Mouse (Mus musculus) myocyte (in vitro differentiated cells): ENCODE measurements around the gene Birc6. TPM values are rescaled to one million over a fixed set of nuclear protein-coding genes. Genes with fewer than 3 reads are reported as not detected.
A peak's percentile ranks its signal among the peaks of the same experiment; 100 is the strongest.

Experiments used
- H3K27me3 ChIP-seq: one replicate; pipeline ENCODE4 v1.6.1; 2011; ENCODE audit not compliant: control insufficient read depth, insufficient read depth, insufficient read length
- H3K36me3 ChIP-seq: one replicate; pipeline ENCODE4 v1.6.1; 2011; ENCODE audit not compliant: control insufficient read depth, insufficient read depth
- H3K4me2 ChIP-seq: one replicate; pipeline ENCODE4 v1.6.1; 2011; ENCODE audit warnings: low read depth, control low read depth
- H3K4me3 ChIP-seq: one replicate; pipeline ENCODE4 v1.5.1; 2011; ENCODE audit warnings: mild to moderate bottlenecking, control low read depth, moderate library complexity
- H3K79me2 ChIP-seq: one replicate; pipeline ENCODE4 v1.6.1; 2011; ENCODE audit not compliant: control insufficient read depth, insufficient read depth
- H3ac ChIP-seq: one replicate; pipeline ENCODE4 v1.6.1; 2011; ENCODE audit not compliant: control insufficient read depth, insufficient read length
- CEBPB ChIP-seq: IDR thresholded peaks from 2 replicates; pipeline ENCODE4 v1.6.1; 2011; ENCODE audit warnings: mild to moderate bottlenecking, moderate library complexity; ENCODE audit not compliant: poor library complexity, insufficient read depth, severe bottlenecking
- E2F4 ChIP-seq: IDR thresholded peaks from one replicate; pipeline ENCODE4 v1.6.1; 2011; ENCODE audit warnings: mild to moderate bottlenecking, control low read depth, moderate library complexity; ENCODE audit not compliant: insufficient read depth
- MAX ChIP-seq: IDR thresholded peaks from one replicate; pipeline ENCODE4 v1.6.1; 2011; ENCODE audit warnings: low read depth, mild to moderate bottlenecking, control low read depth
- MYOD1 ChIP-seq, 3 experiments: IDR thresholded peaks; one replicate each; pipeline ENCODE4 v1.6.1; 2011; ENCODE audit warnings: control low read depth in 2 of 3, low read depth in 2 of 3, mild to moderate bottlenecking in 2 of 3, moderate library complexity in 1 of 3; ENCODE audit not compliant: insufficient read length in 2 of 3, control insufficient read depth in 1 of 3
- MYOG ChIP-seq, 3 experiments: IDR thresholded peaks; one replicate each; pipeline ENCODE4 v1.6.1; 2011; ENCODE audit warnings: control low read depth in 2 of 3, low read depth in 2 of 3, mild to moderate bottlenecking in 2 of 3; ENCODE audit not compliant: insufficient read length in 2 of 3, control insufficient read depth in 1 of 3, insufficient read depth in 1 of 3
- POLR2A ChIP-seq: IDR thresholded peaks from one replicate; pipeline ENCODE4 v1.6.1; 2011; ENCODE audit warnings: low read depth, mild to moderate bottlenecking, control low read depth, moderate library complexity; ENCODE audit not compliant: insufficient read length
- POLR2AphosphoS2 ChIP-seq: IDR thresholded peaks from one replicate; pipeline ENCODE4 v1.6.1; 2011; ENCODE audit warnings: low read depth, control low read depth; ENCODE audit not compliant: insufficient read length
- REST ChIP-seq: IDR thresholded peaks from one replicate; pipeline ENCODE4 v1.6.1; 2011; ENCODE audit warnings: mild to moderate bottlenecking, control low read depth, moderate library complexity; ENCODE audit not compliant: insufficient read depth, insufficient read length
- SRF ChIP-seq: IDR thresholded peaks from one replicate; pipeline ENCODE4 v1.6.1; 2011; ENCODE audit warnings: low read depth; ENCODE audit not compliant: control insufficient read depth, insufficient read length
- TCF12 ChIP-seq: IDR thresholded peaks from one replicate; pipeline ENCODE4 v1.6.1; 2011; ENCODE audit warnings: mild to moderate bottlenecking, control low read depth; ENCODE audit not compliant: poor library complexity, insufficient read depth, severe bottlenecking
- TCF3 ChIP-seq: IDR thresholded peaks from one replicate; pipeline ENCODE4 v1.6.1; 2011; ENCODE audit warnings: low read depth, control low read depth; ENCODE audit not compliant: insufficient read length
- USF1 ChIP-seq: IDR thresholded peaks from one replicate; pipeline ENCODE4 v1.6.1; 2011; ENCODE audit warnings: low read depth, mild to moderate bottlenecking, control low read depth, moderate library complexity
- polyA plus RNA-seq: library from polyadenylated mRNA; unstranded; fragments of >200 nt; fragmentation: generic; extraction: Trizol; gene quantifications from one replicate; pipeline ENCODE4 v1.2.1, GENCODE M21; 2012; ENCODE audit warnings: missing spikeins

Gene Birc6
- polyA plus RNA-seq: 20.1 TPM

DNA sequence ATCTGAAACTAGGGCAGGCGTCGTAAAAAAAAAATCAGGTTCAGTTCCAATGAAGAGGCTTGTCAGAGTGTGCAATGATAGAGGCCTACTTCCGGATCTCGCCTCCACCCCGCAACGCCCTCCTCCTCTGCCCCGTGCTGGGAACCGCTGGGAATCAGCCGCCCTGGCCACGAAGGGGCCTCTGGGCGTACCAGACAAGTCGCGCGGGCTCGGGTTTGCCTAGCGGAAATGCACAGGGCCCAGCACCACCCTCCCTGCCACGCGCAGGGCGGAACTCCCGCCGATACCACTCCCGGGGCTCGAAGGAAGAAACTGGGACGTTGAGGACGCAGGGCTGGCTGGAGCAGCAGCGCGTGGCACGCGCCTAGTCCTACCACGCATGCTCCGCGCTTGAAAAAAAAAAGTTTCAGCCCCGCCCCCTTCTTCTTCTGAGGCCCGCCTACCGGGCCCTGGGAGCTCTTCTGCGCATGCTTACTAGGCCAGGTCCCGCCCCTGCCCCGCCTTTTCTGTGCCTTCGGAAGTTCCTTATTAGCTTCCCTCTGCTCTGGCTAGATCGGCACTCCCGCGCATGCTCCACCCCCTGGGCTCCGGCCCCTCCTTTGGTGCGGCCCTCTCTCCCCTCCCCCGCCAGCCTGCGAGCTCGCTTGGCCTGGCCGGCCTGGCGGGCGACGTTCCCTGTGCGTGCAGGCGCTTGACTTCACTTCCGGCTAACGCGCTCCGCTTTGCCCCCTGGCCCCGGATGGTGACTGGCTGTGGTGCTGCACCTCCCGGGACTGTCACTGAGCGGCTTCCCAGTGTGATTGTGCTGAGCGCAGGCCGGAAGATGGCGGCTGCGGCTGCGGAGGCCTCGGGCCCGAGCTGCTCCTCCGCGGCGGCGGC is at the start of gene Birc6:
Gene Birc6, plus strand, starts transcription at position 567 of the 879 bp plus-strand sequence.
- H3K4me2 ChIP-seq: peak within 1 kb of the TSS; percentile 99
- no peaks in the 10 kb centered on the region for H3K36me3 ChIP-seq
- TF ChIP-seq POLR2AphosphoS2: peak; percentile 97
- TF ChIP-seq POLR2A: peak; percentile 91
- no peak for TF ChIP-seq TCF12
- TF ChIP-seq SRF: peak; percentile 93
- peak; percentile 77 for TF ChIP-seq MAX
- peak in 1 of 3 experiments; percentile 34 for TF ChIP-seq MYOD1 (IDR thresholded peaks at IDR 0.05; ENCODE audit: control insufficient read depth in 1 of 3, insufficient read length in 2 of 3, low read depth in 2 of 3)
- TF ChIP-seq E2F4: no peak
- TF ChIP-seq USF1: no peak
- peak in 2 of 3 experiments; percentile 48 to 69 for TF ChIP-seq MYOG (IDR thresholded peaks at IDR 0.05; ENCODE audit: control insufficient read depth in 1 of 3, insufficient read depth in 1 of 3, insufficient read length in 2 of 3, low read depth in 2 of 3)
- TF ChIP-seq REST: no peak
- TF ChIP-seq TCF3: no peak
- TF ChIP-seq CEBPB: 0 out of 2 replicates have a peak, but pooled peaks have one; percentile 2

DNA sequence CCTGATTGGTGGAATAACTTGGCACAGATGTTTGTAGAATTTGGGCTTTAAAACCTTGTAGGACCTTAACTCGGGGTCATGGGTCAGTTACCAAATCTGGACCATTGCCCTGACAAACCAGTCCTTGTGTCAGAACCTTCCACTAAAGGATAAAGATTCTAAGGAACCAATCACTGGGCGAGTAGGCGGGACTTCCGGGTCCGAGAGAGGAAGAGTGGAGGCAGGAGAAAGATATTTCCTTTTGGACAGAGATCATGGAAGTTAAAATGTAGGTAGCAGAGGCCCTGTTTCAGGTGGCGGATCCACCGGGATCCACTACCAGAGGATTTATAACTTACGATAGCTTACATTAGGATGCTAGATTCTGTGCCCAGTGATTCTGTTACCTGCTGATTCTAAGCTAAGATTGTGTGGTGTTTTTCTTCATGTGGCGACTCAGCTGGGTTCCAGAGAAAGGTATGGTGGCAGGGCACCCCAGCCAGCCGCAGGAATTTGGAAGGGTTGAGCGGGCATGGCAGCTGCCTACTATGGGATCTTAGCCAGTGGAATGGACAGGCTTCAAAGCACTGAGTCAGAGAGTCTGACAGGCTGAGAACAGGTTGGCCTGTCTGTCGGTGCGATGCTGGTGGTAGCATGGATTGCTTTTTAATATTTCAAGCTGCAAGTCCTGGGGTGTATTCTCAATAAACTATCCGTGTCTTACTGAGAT is 47.6 kb upstream of the Birc6 start:
- no peak for TF ChIP-seq MAX
- peak; percentile 16 to 76 (median 70) for TF ChIP-seq MYOD1 (IDR thresholded peaks at IDR 0.05; ENCODE audit: control insufficient read depth in 1 of 3, insufficient read length in 2 of 3, low read depth in 2 of 3)
- no peak for TF ChIP-seq E2F4
- TF ChIP-seq TCF3: no peak
- TF ChIP-seq POLR2A: no peak
- TF ChIP-seq CEBPB: no peak
- TF ChIP-seq SRF: no peak
- TF ChIP-seq TCF12: no peak
- no peak for TF ChIP-seq REST
- TF ChIP-seq MYOG (IDR thresholded peaks at IDR 0.05; ENCODE audit: control insufficient read depth in 1 of 3, insufficient read depth in 1 of 3, insufficient read length in 2 of 3, low read depth in 2 of 3): peak in 2 of 3 experiments; percentile 48 to 64
- TF ChIP-seq POLR2AphosphoS2: no peak
- Histone ChIP-seq H3K36me3 (no peaks in the 10 kb centered on the region), H3ac (no peak overlapping the region)

More for the DNA sequence above, at the start of gene Birc6:
- Histone ChIP-seq H3K79me2 (peaks cover 43% of the 10 kb centered on the region), H3K27me3 (no peaks in the 10 kb centered on the region), H3K4me3 (peak within 1 kb of the TSS; percentile 92), H3ac (peak within 1 kb of the TSS; percentile 96)

DNA sequence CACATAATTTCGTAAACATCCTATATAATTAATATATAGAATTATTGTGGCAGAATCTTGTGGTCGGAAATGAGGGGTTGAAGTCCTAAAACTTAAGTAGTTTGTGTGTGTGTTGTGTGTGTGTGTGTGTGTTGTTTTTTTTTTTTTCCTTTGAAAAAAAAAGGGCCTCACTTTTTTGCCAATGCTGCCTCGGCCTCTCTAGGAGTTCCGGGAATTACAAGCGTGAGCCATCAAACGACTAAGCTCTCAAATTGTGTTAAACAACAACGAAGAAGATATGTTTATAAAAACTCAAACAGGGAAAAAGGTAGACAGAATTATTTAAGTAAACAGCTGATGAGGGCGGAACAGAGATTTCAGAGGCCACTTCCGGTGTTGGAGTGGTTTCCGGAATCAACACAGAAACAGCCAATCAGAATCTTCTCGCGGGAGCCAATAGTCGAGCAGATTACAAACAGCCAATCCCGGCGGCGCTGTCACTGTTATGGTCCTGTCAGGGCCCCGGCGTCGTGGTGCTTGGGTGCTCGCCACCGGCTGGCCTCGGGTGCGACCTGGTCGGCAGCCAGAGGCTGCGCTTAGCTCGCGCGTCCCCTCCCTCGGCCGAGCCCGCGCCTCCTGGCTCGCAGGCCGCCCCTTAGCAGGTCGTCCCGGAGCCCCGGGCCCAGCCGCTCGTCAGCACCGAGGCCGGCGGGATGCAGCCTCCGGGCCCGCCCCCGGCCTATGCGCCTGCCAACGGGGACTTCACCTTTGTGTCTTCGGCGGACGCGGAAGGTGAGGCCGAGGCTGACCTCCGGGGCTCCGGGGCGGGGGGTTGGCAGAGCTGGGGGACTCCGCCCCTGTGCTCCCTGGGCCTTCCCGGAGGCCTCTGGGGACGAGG is 38.8 kb upstream of the Birc6 start, which contains the start of gene Yipf4:
Gene Yipf4, plus strand, starts transcription at position 470 of the 877 bp plus-strand sequence.
- peak within 1 kb of the TSS; percentile 82 for H3K4me2 ChIP-seq
- H3K27me3 ChIP-seq: no peaks in the 10 kb centered on the region
- H3ac ChIP-seq: peak within 1 kb of the TSS; percentile 92
- H3K36me3 ChIP-seq: peaks cover 15% of the 10 kb centered on the region
- TF ChIP-seq TCF3: no peak
- TF ChIP-seq MAX: no peak
- no peak for TF ChIP-seq MYOD1 (IDR thresholded peaks at IDR 0.05; ENCODE audit: control insufficient read depth in 1 of 3, insufficient read length in 2 of 3, low read depth in 2 of 3)
- TF ChIP-seq POLR2A: peak; percentile 88
- TF ChIP-seq REST: no peak
- TF ChIP-seq SRF: peak; percentile 45
- no peak for TF ChIP-seq USF1
- no peak for TF ChIP-seq E2F4
- TF ChIP-seq MYOG (IDR thresholded peaks at IDR 0.05; ENCODE audit: control insufficient read depth in 1 of 3, insufficient read depth in 1 of 3, insufficient read length in 2 of 3, low read depth in 2 of 3): no peak
- no peak for TF ChIP-seq TCF12
- TF ChIP-seq POLR2AphosphoS2: peak; percentile 85
- no peak for TF ChIP-seq CEBPB
- H3K79me2 ChIP-seq: peaks cover 21% of the 10 kb centered on the region
- peak within 1 kb of the TSS; percentile 41 for H3K4me3 ChIP-seq

More for the DNA sequence above, 47.6 kb upstream of the Birc6 start:
- Histone ChIP-seq H3K4me3 (no peak overlapping the region), H3K79me2 (no peaks in the 10 kb centered on the region), H3K27me3 (no peaks in the 10 kb centered on the region), H3K4me2 (peak overlapping the region; percentile 15)

DNA sequence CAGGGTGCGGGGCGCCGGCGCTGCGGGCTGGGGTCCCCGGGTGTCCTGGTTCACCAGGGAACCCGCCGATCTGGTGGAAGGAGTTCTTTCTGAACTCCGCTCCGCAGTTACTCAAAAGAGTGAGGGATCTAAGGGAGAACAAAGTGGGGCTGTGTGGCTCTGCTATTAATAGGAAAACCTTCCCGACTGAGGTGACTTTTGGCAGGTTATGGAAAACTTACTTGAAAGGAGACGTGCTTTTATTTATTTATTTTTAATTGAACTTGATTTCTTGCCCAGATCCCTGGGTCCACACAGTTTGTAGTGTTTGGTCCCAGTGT is 38.2 kb upstream of the Birc6 start:
- peak overlapping the region; percentile 41 for H3K4me3 ChIP-seq
- H3K4me2 ChIP-seq: peak overlapping the region; percentile 82
- TF ChIP-seq POLR2AphosphoS2 (no peak), REST (no peak), TCF3 (no peak), MAX (no peak), CEBPB (no peak), SRF (no peak), E2F4 (no peak), TCF12 (no peak), POLR2A (no peak), USF1 (no peak), MYOG (IDR thresholded peaks at IDR 0.05; ENCODE audit: control insufficient read depth in 1 of 3, insufficient read depth in 1 of 3, insufficient read length in 2 of 3, low read depth in 2 of 3) (no peak)
- peaks cover 20% of the 10 kb centered on the region for H3K36me3 ChIP-seq
- H3K27me3 ChIP-seq: no peaks in the 10 kb centered on the region
- H3ac ChIP-seq: peak overlapping the region; percentile 92
- peaks cover 21% of the 10 kb centered on the region for H3K79me2 ChIP-seq
